In genomic region chr16:44557084-44557483, GRCm38 (mm10) we compare ENCODE assay signal across 8 mouse cellular contexts. TPM values are rescaled to one million over a fixed set of nuclear protein-coding genes. Genes with fewer than 3 reads are reported as not detected.
A peak's percentile ranks its signal among the peaks of the same experiment; 100 is the strongest.
DNase-seq lines count a peak whose midpoint lies in the region; ATAC-seq and TF ChIP-seq lines count a peak whose summit lies in the region.

No protein-coding gene starts in this region.

- H3K4me2 ChIP-seq in limb, embryonic 11.5 days (ENCODE audit: low read depth, severe bottlenecking): peak overlapping the region; percentile 54

- DNase-seq in heart, adult 11 months: peak; percentile 77
- DNase-seq in heart, adult 8-10 months (ENCODE audit: low spot score): no peak
- DNase-seq in thymus, adult 2 months: no peak
- no peak for DNase-seq in thymus, postnatal 4 days
- DNase-seq in limb, embryonic 11.5 days (ENCODE audit: low spot score): no peak
- DNase-seq in spleen, postnatal 10 days (ENCODE audit: low spot score in 2 of 2): no peak

- no peak overlapping the region for H3K27ac ChIP-seq in thymus, adult 2 months (ENCODE audit: control insufficient read depth, insufficient read depth, low read length)
- peak overlapping the region; percentile 95 for H3K27ac ChIP-seq in limb, embryonic 11.5 days (replicated peaks; ENCODE audit: low read depth, low read length)

- 91% methylated on average over 7 of the region's 7 CpGs for WGBS in thymus, adult 2 months
- WGBS in limb, embryonic 11.5 days: 29% methylated on average over 7 of the region's 7 CpGs

- peak overlapping the region; percentile 99 for H3K9ac ChIP-seq in limb, embryonic 11.5 days (ENCODE audit: low read length)

- TF ChIP-seq CTCF in thymus, adult 2 months (IDR thresholded peaks at IDR 0.05; ENCODE audit: borderline replicate concordance, control insufficient read depth, extremely low read depth, insufficient read depth, low read length, poor library complexity): no peak

- peaks cover 18% of the 10 kb centered on the region; the same call in 1 of the 2 replicates for H3K27me3 ChIP-seq in thymus, adult 2 months (ENCODE audit: control insufficient read depth, insufficient read depth, low read length)
- H3K27me3 ChIP-seq in limb, embryonic 11.5 days (ENCODE audit: control insufficient read depth, insufficient read depth, low read length): no peaks in the 10 kb centered on the region

- no peak for ATAC-seq in limb, embryonic 11.5 days (ENCODE audit: insufficient number of reproducible peaks, low FRiP score, low TSS enrichment, low read depth)
- no peak for ATAC-seq in inflammation-experienced regulatory T-cells, adult 6 months
- no peak for ATAC-seq in monocyte, adult 5-6 weeks (replicated peaks; ENCODE audit: insufficient number of reproducible peaks, low FRiP score, low TSS enrichment, poor library complexity, severe bottlenecking)

- no peaks in the 10 kb centered on the region for H3K9me3 ChIP-seq in limb, embryonic 11.5 days (ENCODE audit: control insufficient read depth, low read length)

- H3K4me1 ChIP-seq in thymus, adult 2 months (replicated peaks; ENCODE audit: control insufficient read depth, insufficient read depth, low read length): peaks cover 7% of the 10 kb centered on the region; the same call in 1 of the 2 replicates
- H3K4me1 ChIP-seq in limb, embryonic 11.5 days (ENCODE audit: control insufficient read depth, insufficient read depth, low read length): peaks cover 18% of the 10 kb centered on the region

- peak overlapping the region; percentile 3; the same call in 1 of the 2 replicates for H3K4me3 ChIP-seq in thymus, adult 2 months (ENCODE audit: control insufficient read depth, insufficient read depth, low read length)
- peak overlapping the region; percentile 98 for H3K4me3 ChIP-seq in limb, embryonic 11.5 days (ENCODE audit: low read depth, low read length)

- TF ChIP-seq POLR2A in thymus, adult 2 months (IDR thresholded peaks at IDR 0.05; ENCODE audit: control insufficient read depth, extremely low read depth, insufficient read depth, low read length, poor library complexity): no peak

- no peaks in the 10 kb centered on the region for H3K36me3 ChIP-seq in thymus, adult 2 months (ENCODE audit: control insufficient read depth, insufficient read depth, low read length)
- no peaks in the 10 kb centered on the region for H3K36me3 ChIP-seq in limb, embryonic 11.5 days (ENCODE audit: control insufficient read depth, insufficient read depth, low read length)

RNA-seq across cellular contexts. Expression of gene Boc, which starts 1.6 kb away (rescaled TPM):
- total RNA-seq in heart, adult 8-10 months (2022): 1 to 10 TPM; 3.5 to 4.0 (median 3.8) TPM
- polyA plus RNA-seq in thymus, adult 2 months (2012; rRNA removed): 13.1 and 14.6 TPM in 2 replicates
- polyA plus RNA-seq in limb, embryonic 11.5 days (2014; fragmentation: Nextera tagmentation; extraction: Ambion mirVana): 39.3 and 41.9 TPM in 2 replicates
- polyA plus RNA-seq in inflammation-experienced regulatory T-cells, adult 6 months (2017; shearing (Covaris generic)): under 1 TPM; 0.20 to 0.42 (median 0.41) TPM
- total RNA-seq in monocyte, adult 5-6 weeks (2017): not detected in 3 replicates
